Mouse (Mus musculus): ENCODE measurements around the gene Srrm3. TPM values are rescaled to one million over a fixed set of nuclear protein-coding genes. Genes with fewer than 3 reads are reported as not detected.

The Srrm3 gene
- polyA plus RNA-seq, 1 experiment from 2014 or later: 4.2 TPM

GRCm38 (mm10) chr5:135887675-135888102 is 81.0 kb downstream of the Srrm3 start, which contains the start of gene Hspb1:
Gene Hspb1, plus strand, starts transcription at chr5:135887919.
- H3K4me1 ChIP-seq: peaks cover 16% of the 10 kb centered on the region
- DNase-seq (ENCODE audit: extremely low spot score, low spot score): peak; percentile 43
- H3K9me3 ChIP-seq: no peaks in the 10 kb centered on the region
- H3K36me3 ChIP-seq (replicated peaks): no peaks in the 10 kb centered on the region
- H3K27ac ChIP-seq: peak within 1 kb of the TSS; percentile 1; the same call in 1 of the 2 replicates
- H3K4me3 ChIP-seq: peak within 1 kb of the TSS; percentile 45
- WGBS: 2% methylated on average over 24 of the region's 24 CpGs
- H3K27me3 ChIP-seq (ENCODE audit: poor library complexity, severe bottlenecking): peaks cover 77% of the 10 kb centered on the region

GRCm38 (mm10) chr5:135888405-135889215 is 81.9 kb downstream of the Srrm3 start:
- DNase-seq (ENCODE audit: extremely low spot score, low spot score): no peak
- Histone ChIP-seq H3K4me3 (peak overlapping the region; percentile 34), H3K27ac (no peak overlapping the region), H3K9me3 (no peaks in the 10 kb centered on the region), H3K4me1 (peaks cover 16% of the 10 kb centered on the region), H3K36me3 (replicated peaks) (no peaks in the 10 kb centered on the region), H3K27me3 (ENCODE audit: poor library complexity, severe bottlenecking) (peaks cover 82% of the 10 kb centered on the region)
- WGBS: 7% methylated on average over 28 of the region's 30 CpGs

GRCm38 (mm10) chr5:135890323-135890722 is 83.6 kb downstream of the Srrm3 start:
- H3K27ac ChIP-seq: no peak overlapping the region
- 63% methylated on average over 4 of the region's 4 CpGs for WGBS
- no peak for DNase-seq (ENCODE audit: extremely low spot score, low spot score)
- H3K27me3 ChIP-seq (ENCODE audit: poor library complexity, severe bottlenecking): peaks cover 74% of the 10 kb centered on the region
- no peak overlapping the region for H3K4me3 ChIP-seq
- peaks cover 16% of the 10 kb centered on the region for H3K4me1 ChIP-seq
- no peaks in the 10 kb centered on the region for H3K36me3 ChIP-seq (replicated peaks)
- H3K9me3 ChIP-seq: no peaks in the 10 kb centered on the region

GRCm38 (mm10) chr5:135890920-135891319 is 84.2 kb downstream of the Srrm3 start:
- H3K9me3 ChIP-seq: no peaks in the 10 kb centered on the region
- peaks cover 68% of the 10 kb centered on the region for H3K27me3 ChIP-seq (ENCODE audit: poor library complexity, severe bottlenecking)
- 70% methylated on average over 3 of the region's 3 CpGs for WGBS
- H3K4me3 ChIP-seq: no peak overlapping the region
- H3K27ac ChIP-seq: no peak overlapping the region
- peaks cover 16% of the 10 kb centered on the region for H3K4me1 ChIP-seq
- no peaks in the 10 kb centered on the region for H3K36me3 ChIP-seq (replicated peaks)
- no peak for DNase-seq (ENCODE audit: extremely low spot score, low spot score)

- Histone ChIP-seq H3K27ac (no peak overlapping the region), H3K36me3 (replicated peaks) (no peaks in the 10 kb centered on the region), H3K4me1 (peaks cover 12% of the 10 kb centered on the region), H3K27me3 (ENCODE audit: poor library complexity, severe bottlenecking) (peaks cover 50% of the 10 kb centered on the region), H3K9me3 (no peaks in the 10 kb centered on the region), H3K4me3 (no peak overlapping the region)
- no peak for DNase-seq (ENCODE audit: extremely low spot score, low spot score)
- WGBS: 58% methylated on average over 9 of the region's 9 CpGs
These were observed 86.1 kb downstream of the Srrm3 start for GRCm38 (mm10) chr5:135892589-135893351.

- Histone ChIP-seq H3K27ac (no peak overlapping the region), H3K4me3 (no peak overlapping the region), H3K4me1 (no peaks in the 10 kb centered on the region), H3K36me3 (replicated peaks) (no peaks in the 10 kb centered on the region), H3K27me3 (ENCODE audit: poor library complexity, severe bottlenecking) (peaks cover 29% of the 10 kb centered on the region), H3K9me3 (no peaks in the 10 kb centered on the region)
- 86% methylated on average over 6 of the region's 6 CpGs for WGBS
- DNase-seq (ENCODE audit: extremely low spot score, low spot score): no peak
These were observed 88.3 kb downstream of the Srrm3 start for GRCm38 (mm10) chr5:135894958-135895357.

- H3K9me3 ChIP-seq: no peaks in the 10 kb centered on the region
- H3K4me3 ChIP-seq: no peak overlapping the region
- H3K4me1 ChIP-seq: peaks cover 4% of the 10 kb centered on the region
- no peaks in the 10 kb centered on the region for H3K36me3 ChIP-seq (replicated peaks)
- peaks cover 1% of the 10 kb centered on the region; the same call in 1 of the 2 replicates for H3K27me3 ChIP-seq (ENCODE audit: poor library complexity, severe bottlenecking)
- H3K27ac ChIP-seq: no peak overlapping the region
- 29% methylated on average over 3 of the region's 3 CpGs for WGBS
- peak; percentile 41 for DNase-seq (ENCODE audit: extremely low spot score, low spot score)
These were observed 91.3 kb downstream of the Srrm3 start for GRCm38 (mm10) chr5:135898028-135898427.

GRCm38 (mm10) chr5:135898995-135899394 is 92.3 kb downstream of the Srrm3 start:
- H3K9me3 ChIP-seq: no peaks in the 10 kb centered on the region
- no peak overlapping the region for H3K4me3 ChIP-seq
- no peaks in the 10 kb centered on the region for H3K36me3 ChIP-seq (replicated peaks)
- DNase-seq (ENCODE audit: extremely low spot score, low spot score): no peak
- no peaks in the 10 kb centered on the region for H3K27me3 ChIP-seq (ENCODE audit: poor library complexity, severe bottlenecking)
- peaks cover 14% of the 10 kb centered on the region for H3K4me1 ChIP-seq
- H3K27ac ChIP-seq: no peak overlapping the region
- 85% methylated on average over 4 of the region's 4 CpGs for WGBS

GRCm38 (mm10) chr5:135899833-135900232 is 93.1 kb downstream of the Srrm3 start:
- Histone ChIP-seq H3K36me3 (replicated peaks) (peaks cover 6% of the 10 kb centered on the region), H3K4me3 (no peak overlapping the region), H3K27me3 (ENCODE audit: poor library complexity, severe bottlenecking) (no peaks in the 10 kb centered on the region), H3K9me3 (no peaks in the 10 kb centered on the region), H3K4me1 (peaks cover 20% of the 10 kb centered on the region), H3K27ac (no peak overlapping the region)
- DNase-seq (ENCODE audit: extremely low spot score, low spot score): no peak
- WGBS: 69% methylated on average over 4 of the region's 4 CpGs

- Histone ChIP-seq H3K4me3 (no peak overlapping the region), H3K9me3 (no peaks in the 10 kb centered on the region), H3K4me1 (peaks cover 20% of the 10 kb centered on the region), H3K27ac (no peak overlapping the region), H3K27me3 (ENCODE audit: poor library complexity, severe bottlenecking) (no peaks in the 10 kb centered on the region), H3K36me3 (replicated peaks) (peaks cover 13% of the 10 kb centered on the region)
- 78% methylated on average over 3 of the region's 3 CpGs for WGBS
- no peak for DNase-seq (ENCODE audit: extremely low spot score, low spot score)
These were observed 94.0 kb downstream of the Srrm3 start for GRCm38 (mm10) chr5:135900701-135901100.

- H3K36me3 ChIP-seq (replicated peaks): peaks cover 21% of the 10 kb centered on the region
- 67% methylated on average over 6 of the region's 6 CpGs for WGBS
- no peak overlapping the region for H3K27ac ChIP-seq
- no peak for DNase-seq (ENCODE audit: extremely low spot score, low spot score)
- peaks cover 20% of the 10 kb centered on the region for H3K4me1 ChIP-seq
- H3K27me3 ChIP-seq (ENCODE audit: poor library complexity, severe bottlenecking): no peaks in the 10 kb centered on the region
- H3K4me3 ChIP-seq: no peak overlapping the region
- H3K9me3 ChIP-seq: no peaks in the 10 kb centered on the region
These were observed 94.8 kb downstream of the Srrm3 start for GRCm38 (mm10) chr5:135901354-135902095.

- H3K4me3 ChIP-seq: peak overlapping the region; percentile 54
- DNase-seq (ENCODE audit: extremely low spot score, low spot score): no peak
- 27% methylated on average over 7 of the region's 7 CpGs for WGBS
These were observed 96.4 kb downstream of the Srrm3 start for GRCm38 (mm10) chr5:135903058-135903457.

More at GRCm38 (mm10) chr5:135903058-135903457, 96.4 kb downstream of the Srrm3 start:
- H3K27me3 ChIP-seq (ENCODE audit: poor library complexity, severe bottlenecking): no peaks in the 10 kb centered on the region
- H3K9me3 ChIP-seq: no peaks in the 10 kb centered on the region
- peak overlapping the region; percentile 88 for H3K27ac ChIP-seq
- H3K4me1 ChIP-seq: peaks cover 20% of the 10 kb centered on the region
- H3K36me3 ChIP-seq (replicated peaks): peaks cover 36% of the 10 kb centered on the region
